Mouse (Mus musculus) lung, embryonic 15.5 days (tissue): ENCODE measurements around the gene Ltbr. TPM values are rescaled to one million over a fixed set of nuclear protein-coding genes. Genes with fewer than 3 reads are reported as not detected.
A peak's percentile ranks its signal among the peaks of the same experiment; 100 is the strongest.
"Not testable (repeated sequence)": the region's sequence is repeated elsewhere in the genome, so short reads cannot be mapped to it uniquely, and the experiment has no call there.

ENCODE experiments used
- ATAC-seq: fragments of 200-750 bp; cut with Nextera tagmentation; 2 replicates; pipeline ENCODE4 v1.8.0; 2017; ENCODE audit warnings: moderate number of reproducible peaks, borderline replicate concordance; ENCODE audit not compliant: low FRiP score, low TSS enrichment; ENCODE audit errors: extremely low read depth
- H3K27ac ChIP-seq: fragments of 300-500 bp; sonication (generic); 2 replicates; pipeline ENCODE4 v1.5.1; 2015; ENCODE audit warnings: moderate library complexity, mild to moderate bottlenecking, inconsistent platforms
- H3K27me3 ChIP-seq: fragments of 300-500 bp; sonication (generic); 2 replicates; pipeline ENCODE4 v1.6.1; 2015; ENCODE audit warnings: inconsistent platforms
- H3K36me3 ChIP-seq: fragments of 300-500 bp; sonication (generic); 2 replicates; pipeline ENCODE4 v1.6.1; 2015; ENCODE audit warnings: inconsistent platforms
- H3K4me1 ChIP-seq: fragments of 300-500 bp; sonication (generic); 2 replicates; pipeline ENCODE4 v1.6.1; 2015; ENCODE audit warnings: inconsistent platforms
- H3K4me2 ChIP-seq: fragments of 300-500 bp; sonication (generic); 2 replicates; pipeline ENCODE4 v1.6.1; 2015; ENCODE audit warnings: inconsistent platforms, mild to moderate bottlenecking, moderate library complexity
- H3K4me3 ChIP-seq: fragments of 300-500 bp; sonication (generic); 2 replicates; pipeline ENCODE4 v1.5.1; 2015; ENCODE audit warnings: mild to moderate bottlenecking, inconsistent platforms
- H3K9ac ChIP-seq: fragments of 300-500 bp; sonication (generic); 2 replicates; pipeline ENCODE4 v1.6.1; 2015; ENCODE audit warnings: inconsistent platforms
- H3K9me3 ChIP-seq: fragments of 300-500 bp; sonication (generic); 2 replicates; pipeline ENCODE4 v1.6.1; 2016; ENCODE audit warnings: inconsistent platforms
- WGBS: fragments of 180-500 bp; shearing (Covaris S2); methylation state at CpG from one replicate; pipeline ENCODE4 v1.1.7; 2015; 5-methylcytosine and 5-hydroxymethylcytosine counted together
- polyA plus RNA-seq: library from polyadenylated mRNA; unstranded; fragments of >200 nt; fragmentation: Nextera tagmentation; extraction: Ambion mirVana; gene quantifications from 2 replicates; pipeline ENCODE4 v1.2.1, GENCODE M21; 2015

Ltbr gene
- polyA plus RNA-seq, 1 experiment from 2014 or later = 82.5 TPM

- Histone ChIP-seq H3K9me3 (no peaks in the 10 kb centered on the region), H3K4me1 (peaks cover 26% of the 10 kb centered on the region), H3K4me2 (no peak overlapping the region), H3K4me3 (no peak overlapping the region), H3K27me3 (no peaks in the 10 kb centered on the region), H3K36me3 (peaks cover 40% of the 10 kb centered on the region), H3K27ac (no peak overlapping the region), H3K9ac (no peak overlapping the region)
- no peak for ATAC-seq
- WGBS = 88% methylated on average over 6 of the region's 6 CpGs
Observed at GRCm38 (mm10) chr6:125305465-125305864, 8.2 kb downstream of the Ltbr start.

DNA sequence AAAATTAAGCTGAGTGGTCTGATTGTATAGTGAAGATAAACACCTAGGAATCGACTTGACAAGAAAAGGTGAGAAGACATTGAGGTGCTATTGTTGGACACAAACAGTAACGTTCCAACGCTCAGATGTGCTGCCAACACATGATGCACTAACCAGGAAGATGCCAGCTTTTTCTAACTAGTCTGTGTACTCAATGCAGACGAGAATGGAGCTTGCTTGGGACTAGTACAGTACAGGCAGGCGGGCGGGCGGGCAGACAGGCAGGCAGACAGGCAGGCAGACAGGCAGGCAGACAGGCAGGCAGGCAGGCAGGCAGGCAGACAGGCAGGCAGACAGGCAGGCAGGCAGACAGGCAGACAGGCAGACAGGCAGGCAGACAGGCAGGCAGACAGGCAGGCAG, 9.3 kb downstream of the Ltbr start:
- H3K27me3 ChIP-seq, ATAC-seq, H3K4me3 ChIP-seq, H3K9ac ChIP-seq, H3K4me2 ChIP-seq, H3K9me3 ChIP-seq, H3K27ac ChIP-seq: not testable (repeated sequence)
- 81% methylated on average over 7 of the region's 7 CpGs for WGBS
- Histone ChIP-seq H3K36me3 (peaks cover 36% of the 10 kb centered on the region), H3K4me1 (peaks cover 25% of the 10 kb centered on the region)

- H3K9ac ChIP-seq = no peak overlapping the region
- peaks cover 17% of the 10 kb centered on the region for H3K4me1 ChIP-seq
- WGBS = 70% methylated on average over 4 of the region's 4 CpGs
- no peaks in the 10 kb centered on the region for H3K9me3 ChIP-seq
- peak overlapping the region; percentile 80 for H3K27ac ChIP-seq
- ATAC-seq = no peak
- H3K4me2 ChIP-seq = no peak overlapping the region; the same call in 1 of the 2 replicates
- peaks cover 25% of the 10 kb centered on the region for H3K36me3 ChIP-seq
- H3K4me3 ChIP-seq = no peak overlapping the region
- H3K27me3 ChIP-seq = no peaks in the 10 kb centered on the region
Observed at GRCm38 (mm10) chr6:125303242-125303641, 10.4 kb downstream of the Ltbr start.

GRCm38 (mm10) chr6:125302231-125302982, 11.3 kb downstream of the Ltbr start:
- no peaks in the 10 kb centered on the region for H3K27me3 ChIP-seq
- H3K9me3 ChIP-seq = no peaks in the 10 kb centered on the region
- H3K4me3 ChIP-seq = no peak overlapping the region
- WGBS = 43% methylated on average over 24 of the region's 24 CpGs
- H3K4me1 ChIP-seq = peaks cover 17% of the 10 kb centered on the region
- peak overlapping the region; percentile 21; the same call in 1 of the 2 replicates for H3K4me2 ChIP-seq
- ATAC-seq = no peak
- peak overlapping the region; percentile 80 for H3K27ac ChIP-seq
- no peak overlapping the region for H3K9ac ChIP-seq
- peaks cover 20% of the 10 kb centered on the region for H3K36me3 ChIP-seq

DNA sequence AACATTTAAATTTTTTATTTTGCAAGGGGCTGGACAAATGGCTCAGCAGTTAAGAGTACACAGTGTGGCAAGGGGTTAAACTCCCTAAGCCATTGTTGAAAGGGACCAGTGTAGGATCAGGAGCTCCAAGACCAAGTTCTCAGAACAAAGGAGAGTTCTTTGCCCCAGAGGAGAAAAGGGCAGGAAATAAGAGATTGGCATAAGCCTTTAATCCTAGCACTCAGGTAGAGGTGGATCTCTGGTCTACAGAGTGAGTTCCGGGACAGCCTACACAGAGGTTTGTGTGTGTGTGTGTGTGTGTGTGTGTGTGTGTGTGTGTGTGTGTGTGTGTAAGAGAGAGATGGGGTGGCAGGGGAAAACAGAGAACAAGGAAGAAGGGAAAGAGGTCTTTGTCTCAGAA, 12.7 kb downstream of the Ltbr start:
- no peaks in the 10 kb centered on the region for H3K9me3 ChIP-seq
- no peaks in the 10 kb centered on the region for H3K27me3 ChIP-seq
- H3K4me3 ChIP-seq = no peak overlapping the region
- WGBS = 83% methylated on average over 1 of the region's 1 CpGs
- ATAC-seq = no peak
- no peak overlapping the region for H3K4me2 ChIP-seq
- H3K36me3 ChIP-seq = 0 out of 2 replicates have a peak, but pooled peaks cover 6% of the 10 kb centered on the region
- no peak overlapping the region for H3K9ac ChIP-seq
- no peak overlapping the region for H3K27ac ChIP-seq
- peaks cover 17% of the 10 kb centered on the region for H3K4me1 ChIP-seq

- no peak overlapping the region for H3K4me2 ChIP-seq
- no peak overlapping the region for H3K27ac ChIP-seq
- no peak overlapping the region for H3K9ac ChIP-seq
- H3K36me3 ChIP-seq = no peaks in the 10 kb centered on the region
- H3K4me1 ChIP-seq = peaks cover 5% of the 10 kb centered on the region
- no peaks in the 10 kb centered on the region for H3K9me3 ChIP-seq
- H3K27me3 ChIP-seq = no peaks in the 10 kb centered on the region
- H3K4me3 ChIP-seq = no peak overlapping the region
- no peak for ATAC-seq
- WGBS = 65% methylated on average over 5 of the region's 5 CpGs
Observed at GRCm38 (mm10) chr6:125297149-125297820, 16.4 kb downstream of the Ltbr start.

- ATAC-seq = no peak
Observed at GRCm38 (mm10) chr6:125294049-125294448, 19.6 kb downstream of the Ltbr start.

DNA sequence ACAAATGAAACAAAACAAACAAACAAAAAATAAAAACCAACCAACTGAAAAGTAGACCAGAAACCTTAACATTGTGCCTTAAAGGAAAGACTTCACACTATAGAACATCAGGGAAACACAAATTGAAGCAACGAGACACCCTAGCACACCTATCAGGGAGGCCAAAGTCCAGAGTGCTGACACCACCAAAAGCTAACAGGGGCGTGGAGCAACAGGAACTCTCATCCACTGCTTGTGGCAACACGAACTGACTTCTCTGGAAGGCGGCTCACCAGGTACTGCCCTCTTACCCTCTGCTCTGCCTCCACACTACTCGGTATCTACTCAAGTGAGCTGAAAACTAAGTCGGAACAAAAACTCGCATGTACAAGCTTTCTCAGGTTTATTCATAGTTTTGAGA, 21.4 kb downstream of the Ltbr start:
- Histone ChIP-seq H3K27ac (no peak overlapping the region), H3K4me3 (no peak overlapping the region), H3K36me3 (no peaks in the 10 kb centered on the region), H3K9ac (no peak overlapping the region), H3K9me3 (no peaks in the 10 kb centered on the region), H3K4me2 (no peak overlapping the region), H3K27me3 (no peaks in the 10 kb centered on the region), H3K4me1 (peaks cover 3% of the 10 kb centered on the region; the same call in 1 of the 2 replicates)
- ATAC-seq = no peak
- 84% methylated on average over 7 of the region's 7 CpGs for WGBS

More at GRCm38 (mm10) chr6:125294049-125294448, 19.6 kb downstream of the Ltbr start:
- Histone ChIP-seq H3K4me3 (no peak overlapping the region), H3K36me3 (no peaks in the 10 kb centered on the region), H3K27me3 (no peaks in the 10 kb centered on the region), H3K4me1 (no peaks in the 10 kb centered on the region), H3K9ac (no peak overlapping the region), H3K27ac (no peak overlapping the region), H3K4me2 (no peak overlapping the region), H3K9me3 (no peaks in the 10 kb centered on the region)
- 64% methylated on average over 4 of the region's 4 CpGs for WGBS

- Histone ChIP-seq H3K9ac (no peak overlapping the region), H3K9me3 (no peaks in the 10 kb centered on the region), H3K4me3 (no peak overlapping the region), H3K27ac (no peak overlapping the region), H3K27me3 (no peaks in the 10 kb centered on the region), H3K4me2 (no peak overlapping the region), H3K36me3 (no peaks in the 10 kb centered on the region), H3K4me1 (peaks cover 3% of the 10 kb centered on the region; the same call in 1 of the 2 replicates)
- WGBS = 73% methylated on average over 4 of the region's 4 CpGs
- ATAC-seq = no peak
Observed at GRCm38 (mm10) chr6:125291329-125291728, 22.4 kb downstream of the Ltbr start.

- no peaks in the 10 kb centered on the region for H3K27me3 ChIP-seq
- no peak for ATAC-seq
- WGBS = 47% methylated on average over 5 of the region's 5 CpGs
- H3K9me3 ChIP-seq = no peaks in the 10 kb centered on the region
- no peak overlapping the region for H3K9ac ChIP-seq
- no peak overlapping the region for H3K4me2 ChIP-seq
- peaks cover 3% of the 10 kb centered on the region; the same call in 1 of the 2 replicates for H3K4me1 ChIP-seq
- H3K4me3 ChIP-seq = no peak overlapping the region
- H3K36me3 ChIP-seq = no peaks in the 10 kb centered on the region
- H3K27ac ChIP-seq = no peak overlapping the region
Observed at GRCm38 (mm10) chr6:125288730-125289129, 25.0 kb downstream of the Ltbr start.

DNA sequence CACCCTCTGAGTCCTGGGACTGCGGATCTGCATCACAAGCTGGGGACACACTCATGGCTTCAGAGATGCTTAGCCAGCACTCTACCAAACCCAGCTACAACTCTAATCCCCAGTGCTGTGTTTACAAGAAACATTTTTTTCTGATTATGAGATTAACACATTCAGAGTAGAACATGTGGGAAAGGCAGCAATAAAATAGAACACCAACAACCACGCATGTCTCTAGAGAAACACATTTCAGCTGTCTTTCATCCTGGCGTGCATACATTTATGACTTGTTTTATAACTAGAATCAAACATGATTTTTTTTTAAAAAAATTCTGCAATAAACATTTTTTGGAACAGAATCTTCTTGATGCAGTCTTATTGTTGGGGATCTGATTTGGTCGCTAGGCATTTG, 26.7 kb downstream of the Ltbr start:
- H3K36me3 ChIP-seq = no peaks in the 10 kb centered on the region
- no peaks in the 10 kb centered on the region for H3K9me3 ChIP-seq
- H3K9ac ChIP-seq = no peak overlapping the region
- H3K4me2 ChIP-seq = no peak overlapping the region
- no peak overlapping the region for H3K27ac ChIP-seq
- no peaks in the 10 kb centered on the region for H3K27me3 ChIP-seq
- peaks cover 3% of the 10 kb centered on the region; the same call in 1 of the 2 replicates for H3K4me1 ChIP-seq
- WGBS = 78% methylated on average over 4 of the region's 4 CpGs
- no peak overlapping the region for H3K4me3 ChIP-seq
- ATAC-seq = no peak

- 95% methylated on average over 22 of the region's 22 CpGs for WGBS
- Histone ChIP-seq H3K9me3 (no peaks in the 10 kb centered on the region), H3K36me3 (no peaks in the 10 kb centered on the region), H3K27me3 (no peaks in the 10 kb centered on the region), H3K27ac (no peak within 1 kb of the TSS), H3K4me1 (peaks cover 3% of the 10 kb centered on the region; the same call in 1 of the 2 replicates), H3K4me3 (no peak within 1 kb of the TSS), H3K9ac (no peak within 1 kb of the TSS), H3K4me2 (no peak within 1 kb of the TSS)
- ATAC-seq = no peak
Observed at GRCm38 (mm10) chr6:125285890-125286289, 27.8 kb downstream of the Ltbr start, which contains the start of gene Tuba3a. Tuba3a (minus strand) TSS chr6:125286042.
